Mouse (Mus musculus) lung, adult 2 months (tissue): ENCODE data around the gene Agl.

Source experiments
- CTCF ChIP-seq: fragments of 200-500 bp; IDR thresholded peaks from 2 replicates; pipeline ENCODE4 v1.5.1; 2011; ENCODE audit warnings: mild to moderate bottlenecking, low read length, control low read depth; ENCODE audit not compliant: insufficient read depth
- POLR2A ChIP-seq: fragments of 200-500 bp; IDR thresholded peaks from 2 replicates; pipeline ENCODE4 v1.6.1; 2011; ENCODE audit warnings: low read depth, mild to moderate bottlenecking, control low read depth, low read length, borderline replicate concordance; ENCODE audit errors: extremely low read depth

DNA sequence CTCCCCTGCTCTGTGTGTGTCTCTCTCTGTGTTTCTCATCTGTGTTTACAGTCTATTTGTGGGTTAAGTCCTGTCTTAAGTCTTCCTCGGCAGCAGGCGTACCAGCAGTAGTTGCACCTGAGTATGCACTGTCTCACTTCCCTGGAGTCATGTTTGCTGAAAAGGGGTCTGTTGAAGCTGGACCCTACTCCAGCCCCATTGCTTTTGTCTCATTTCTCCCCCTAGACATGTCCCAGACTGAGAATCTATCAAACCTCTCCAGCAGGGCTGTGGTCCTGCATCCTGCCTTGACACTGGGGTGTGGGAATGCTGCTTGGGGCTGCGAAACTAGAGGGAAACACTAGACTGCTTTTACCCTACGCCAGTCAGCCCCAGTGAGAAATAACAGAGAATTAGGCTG, 25.5 kb upstream of the Agl start:
- TF ChIP-seq POLR2A, result no peak
- no peak for TF ChIP-seq CTCF
